In genomic region chr5:113491552-113491951, GRCm38 (mm10) we compare ENCODE assay signal across 9 mouse cellular contexts. TPM values are rescaled to one million over a fixed set of nuclear protein-coding genes. Genes with fewer than 3 reads are reported as not detected.
DNase-seq lines count a peak whose midpoint lies in the region; ATAC-seq and TF ChIP-seq lines count a peak whose summit lies in the region.
"Had no signal": no experiment of that assay in that cellular context is flagged by ENCODE, and none has a peak within 500 bp of the region (broad histone marks: within the 10 kb centered on the region; RNA-seq: fewer than 3 reads in every experiment).

No protein-coding gene starts in this region.

- H3K9me3 ChIP-seq in lung, embryonic 16.5 days (ENCODE audit: control insufficient read depth, low read length): no peaks in the 10 kb centered on the region; the same call in 1 of the 2 replicates
- H3K9me3 ChIP-seq in limb, embryonic 12.5 days: no peaks in the 10 kb centered on the region
- no peaks in the 10 kb centered on the region for H3K9me3 ChIP-seq in stomach, postnatal 0 days (ENCODE audit: control insufficient read depth, low read length)

- no peak for TF ChIP-seq CTCF in stomach, postnatal 0 days (IDR thresholded peaks at IDR 0.05; ENCODE audit: low read depth)

- TF ChIP-seq EP300 in stomach, postnatal 0 days (optimal IDR thresholded peaks at IDR 0.05): no peak

- H3K36me3 ChIP-seq in lung, embryonic 16.5 days (ENCODE audit: control insufficient read depth, insufficient read depth, low read length): no peaks in the 10 kb centered on the region
- no peaks in the 10 kb centered on the region for H3K36me3 ChIP-seq in limb, embryonic 12.5 days
- no peaks in the 10 kb centered on the region for H3K36me3 ChIP-seq in stomach, postnatal 0 days (ENCODE audit: control insufficient read depth, insufficient read depth, low read length)

- peaks cover 8% of the 10 kb centered on the region; the same call in 1 of the 2 replicates for H3K4me1 ChIP-seq in lung, embryonic 16.5 days (replicated peaks; ENCODE audit: control insufficient read depth, insufficient read depth, low read length)
- H3K4me1 ChIP-seq in limb, embryonic 12.5 days (replicated peaks): peaks cover 22% of the 10 kb centered on the region
- no peaks in the 10 kb centered on the region for H3K4me1 ChIP-seq in stomach, postnatal 0 days (replicated peaks; ENCODE audit: control insufficient read depth, insufficient read depth)

- H3K27me3 ChIP-seq in lung, embryonic 16.5 days (ENCODE audit: control insufficient read depth, insufficient read depth, low read depth, low read length): peaks cover 29% of the 10 kb centered on the region
- H3K27me3 ChIP-seq in limb, embryonic 12.5 days: peaks cover 66% of the 10 kb centered on the region
- H3K27me3 ChIP-seq in stomach, postnatal 0 days (ENCODE audit: control insufficient read depth, insufficient read depth, low read length): no peaks in the 10 kb centered on the region; the same call in 1 of the 2 replicates

- H3K4me2 ChIP-seq in lung, embryonic 16.5 days (ENCODE audit: low read depth, low read length): peak overlapping the region; percentile 74
- H3K4me2 ChIP-seq in limb, embryonic 12.5 days: peak overlapping the region; percentile 92
- peak overlapping the region; percentile 59 for H3K4me2 ChIP-seq in stomach, postnatal 0 days (replicated peaks; ENCODE audit: low read depth)

- no peak overlapping the region for H3K27ac ChIP-seq in lung, embryonic 16.5 days (ENCODE audit: low read length)
- H3K27ac ChIP-seq in limb, embryonic 12.5 days: no peak overlapping the region
- no peak overlapping the region for H3K27ac ChIP-seq in stomach, postnatal 0 days (replicated peaks)

- no peak for ATAC-seq in lung, embryonic 16.5 days (ENCODE audit: low read depth)
- ATAC-seq in limb, embryonic 12.5 days (ENCODE audit: insufficient number of reproducible peaks, insufficient read depth, low FRiP score, low TSS enrichment, low read depth): no peak
- no peak for ATAC-seq in stomach, postnatal 0 days (ENCODE audit: low FRiP score, low TSS enrichment)

- 56% methylated on average over 4 of the region's 4 CpGs for WGBS in lung, embryonic 16.5 days
- 62% methylated on average over 4 of the region's 4 CpGs for WGBS in limb, embryonic 12.5 days
- 56% methylated on average over 4 of the region's 4 CpGs for WGBS in stomach, postnatal 0 days

- DNase-seq in cerebellum, adult 11-12 months: peak; percentile 71
- DNase-seq in cerebellum, adult 11 months: no peak
- no peak for DNase-seq in lung, postnatal 14 days
- DNase-seq in stomach, postnatal 0 days (ENCODE audit: low spot score): no peak
- no peak for DNase-seq in adrenal gland, postnatal 25 days
- no peak for DNase-seq in left cerebral cortex, postnatal 36 days (ENCODE audit: low spot score in 2 of 2)

- intact Hi-C loops in left cerebral cortex, postnatal 36 days (cut with DNase I): loop anchor here (5.0 to 10.0 kb wide), 5 partner anchors 53 to 231 kb away; partner anchors contain the start of gene 1700069L16Rik

- peak overlapping the region; percentile 53 for H3K4me3 ChIP-seq in lung, embryonic 16.5 days (ENCODE audit: low read length)
- peak overlapping the region; percentile 57 for H3K4me3 ChIP-seq in limb, embryonic 12.5 days (replicated peaks)
- H3K4me3 ChIP-seq in stomach, postnatal 0 days (ENCODE audit: low read depth, low read length): peak overlapping the region; percentile 49

- peak overlapping the region; percentile 64 for H3K9ac ChIP-seq in lung, embryonic 16.5 days (ENCODE audit: low read length)
- peak overlapping the region; percentile 75; the same call in 1 of the 2 replicates for H3K9ac ChIP-seq in limb, embryonic 12.5 days (replicated peaks)
- H3K9ac ChIP-seq in stomach, postnatal 0 days (ENCODE audit: low read length): peak overlapping the region; percentile 68

RNA-seq across cellular contexts. Expression of gene Wscd2, which starts 1.4 kb away (rescaled TPM):
- 4.5 and 4.8 TPM in 2 replicates for polyA plus RNA-seq in lung, embryonic 16.5 days (2015; fragmentation: Nextera tagmentation; extraction: Ambion mirVana)
- 5.2 and 5.4 TPM in 2 replicates for polyA plus RNA-seq in limb, embryonic 12.5 days (2016; fragmentation: Nextera tagmentation; extraction: Ambion mirVana)
- polyA plus RNA-seq in stomach, postnatal 0 days (2015; fragmentation: Nextera tagmentation; extraction: Ambion mirVana): 5.2 and 5.7 TPM in 2 replicates
- 3.4 and 5.8 TPM in 2 replicates for total RNA-seq in adrenal gland, postnatal 25 days (2021)
- 10 to 100 TPM; 51.5 to 66.8 TPM for total RNA-seq in left cerebral cortex, postnatal 36 days (2021)
- total RNA-seq: common myeloid progenitor, adult 5-6 weeks had no signal
